Mouse (Mus musculus): ENCODE data around the gene Fam205c.

The Fam205c gene

GRCm38 (mm10) chr4:42874134-42874533 is at the start of gene Fam205c:
Gene Fam205c, minus strand, starts transcription at chr4:42874234.
- no peak for DNase-seq (ENCODE audit: low spot score in 2 of 2)

- DNase-seq (ENCODE audit: low spot score in 2 of 2) = no peak
Observed at GRCm38 (mm10) chr4:42922461-42922860, 48.4 kb upstream of the Fam205c start.

- no peak for DNase-seq (ENCODE audit: low spot score in 2 of 2)
Observed at GRCm38 (mm10) chr4:42922056-42922455, 48.0 kb upstream of the Fam205c start.

GRCm38 (mm10) chr4:42921536-42921935 is 47.5 kb upstream of the Fam205c start:
- no peak for DNase-seq (ENCODE audit: low spot score in 2 of 2)

- DNase-seq (ENCODE audit: low spot score in 2 of 2) = no peak
Observed at GRCm38 (mm10) chr4:42920726-42921125, 46.7 kb upstream of the Fam205c start.

- DNase-seq (ENCODE audit: low spot score in 2 of 2) = no peak
Observed at GRCm38 (mm10) chr4:42917402-42917774, 43.4 kb upstream of the Fam205c start.

GRCm38 (mm10) chr4:42916617-42917401 is 42.8 kb upstream of the Fam205c start, which contains the start of gene Phf24:
Gene Phf24, plus strand, starts transcription at chr4:42916660.
- DNase-seq (ENCODE audit: low spot score in 2 of 2) = no peak

- no peak for DNase-seq (ENCODE audit: low spot score in 2 of 2)
Observed at GRCm38 (mm10) chr4:42915966-42916365, 41.9 kb upstream of the Fam205c start.

GRCm38 (mm10) chr4:42915311-42915710 is 41.3 kb upstream of the Fam205c start:
- DNase-seq (ENCODE audit: low spot score in 2 of 2) = no peak

GRCm38 (mm10) chr4:42913391-42913790 is 39.4 kb upstream of the Fam205c start:
- no peak for DNase-seq (ENCODE audit: low spot score in 2 of 2)

- DNase-seq (ENCODE audit: low spot score in 2 of 2) = no peak
Observed at GRCm38 (mm10) chr4:42904966-42905365, 30.9 kb upstream of the Fam205c start.

GRCm38 (mm10) chr4:42904523-42904922 is 30.5 kb upstream of the Fam205c start:
- no peak for DNase-seq (ENCODE audit: low spot score in 2 of 2)

GRCm38 (mm10) chr4:42903942-42904341 is 29.9 kb upstream of the Fam205c start:
- DNase-seq (ENCODE audit: low spot score in 2 of 2) = no peak

GRCm38 (mm10) chr4:42902730-42903129 is 28.7 kb upstream of the Fam205c start:
- no peak for DNase-seq (ENCODE audit: low spot score in 2 of 2)

GRCm38 (mm10) chr4:42902174-42902573 is 28.1 kb upstream of the Fam205c start:
- peak in 1 of 2 experiments; percentile 3 for DNase-seq (ENCODE audit: low spot score in 2 of 2)

- DNase-seq (ENCODE audit: low spot score in 2 of 2) = no peak
Observed at GRCm38 (mm10) chr4:42900878-42901277, 26.8 kb upstream of the Fam205c start.

GRCm38 (mm10) chr4:42898914-42899313 is 24.9 kb upstream of the Fam205c start:
- no peak for DNase-seq (ENCODE audit: low spot score in 2 of 2)

GRCm38 (mm10) chr4:42895118-42895517 is 21.1 kb upstream of the Fam205c start:
- no peak for DNase-seq (ENCODE audit: low spot score in 2 of 2)

GRCm38 (mm10) chr4:42891176-42891575 is 17.1 kb upstream of the Fam205c start:
- DNase-seq (ENCODE audit: low spot score in 2 of 2) = no peak

GRCm38 (mm10) chr4:42888806-42889205 is 14.8 kb upstream of the Fam205c start:
- DNase-seq (ENCODE audit: low spot score in 2 of 2) = no peak

- no peak for DNase-seq (ENCODE audit: low spot score in 2 of 2)
Observed at GRCm38 (mm10) chr4:42886926-42887325, 12.9 kb upstream of the Fam205c start.

GRCm38 (mm10) chr4:42880677-42880948 is 6.6 kb upstream of the Fam205c start:
- DNase-seq (ENCODE audit: low spot score in 2 of 2) = no peak

- DNase-seq (ENCODE audit: low spot score in 2 of 2) = no peak
Observed at GRCm38 (mm10) chr4:42879829-42880676, 6.0 kb upstream of the Fam205c start.
